Comparison of ENCODE assay signal across 16 mouse cellular contexts in genomic region chr5:71781514-71782179, GRCm38 (mm10).
"Had no signal": no experiment of that assay in that cellular context is flagged by ENCODE, and none has a peak within 500 bp of the region (broad histone marks: within the 10 kb centered on the region; RNA-seq: fewer than 3 reads in every experiment).

No protein-coding gene starts in this region.

- H3K27ac ChIP-seq: neural tube, embryonic 12.5 days; neural tube, embryonic 13.5 days; neural tube, embryonic 15.5 days; stomach, embryonic 15.5 days; stomach, postnatal 0 days had no signal

- H3K27me3 ChIP-seq: neural tube, embryonic 12.5 days; neural tube, embryonic 13.5 days; neural tube, embryonic 15.5 days; stomach, embryonic 15.5 days had no signal

- H3K4me1 ChIP-seq: neural tube, embryonic 12.5 days; neural tube, embryonic 13.5 days; neural tube, embryonic 15.5 days; stomach, embryonic 15.5 days had no signal

- H3K4me2 ChIP-seq: neural tube, embryonic 12.5 days; neural tube, embryonic 13.5 days; neural tube, embryonic 15.5 days; stomach, embryonic 15.5 days had no signal

- H3K9me3 ChIP-seq: neural tube, embryonic 12.5 days; neural tube, embryonic 13.5 days; neural tube, embryonic 15.5 days; stomach, embryonic 15.5 days had no signal

- H3K4me3 ChIP-seq: neural tube, embryonic 12.5 days; neural tube, embryonic 13.5 days; neural tube, embryonic 15.5 days; stomach, embryonic 15.5 days had no signal

- DNase-seq: right cerebral cortex, adult 18-20 months; right cerebral cortex, postnatal 14 days; right cerebral cortex, postnatal 25 days; right cerebral cortex, postnatal 4 days; spleen, adult 18-20 months; thymus, adult 18-20 months; thymus, adult 2 months; thymus, postnatal 14 days; thymus, postnatal 25 days; thymus, postnatal 36 days; thymus, postnatal 4 days had no signal

- H3K36me3 ChIP-seq: neural tube, embryonic 12.5 days; neural tube, embryonic 13.5 days; neural tube, embryonic 15.5 days; stomach, embryonic 15.5 days had no signal

- H3K9ac ChIP-seq: neural tube, embryonic 12.5 days; neural tube, embryonic 13.5 days; neural tube, embryonic 15.5 days; stomach, embryonic 15.5 days had no signal
